Mouse (Mus musculus): ENCODE measurements around the gene Tinagl1. TPM values are rescaled to one million over a fixed set of nuclear protein-coding genes. Genes with fewer than 3 reads are reported as not detected.

Gene Tinagl1
- polyA plus RNA-seq, 1 experiment, result 35.2 TPM

DNA sequence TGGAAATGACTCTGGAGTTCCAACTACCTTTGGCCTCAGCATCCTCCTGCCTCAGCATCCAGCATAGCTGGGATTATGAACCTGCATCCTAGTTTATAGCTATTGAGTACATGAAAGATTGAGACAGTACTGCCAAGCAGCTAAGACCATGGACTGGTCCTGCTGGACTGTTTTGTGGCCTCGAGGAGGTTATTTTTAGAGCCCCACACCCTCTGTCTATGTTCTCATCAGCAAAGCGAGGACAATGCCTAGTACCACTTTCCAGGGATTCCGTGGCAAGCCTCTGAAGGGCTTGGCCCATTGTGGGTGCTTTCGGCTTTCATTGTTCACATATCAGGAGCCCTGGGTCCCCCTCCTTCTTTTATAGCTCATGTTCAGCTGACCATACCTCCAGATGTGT lies 4.6 kb downstream of the Tinagl1 start:
- no peaks in the 10 kb centered on the region for H3K27me3 ChIP-seq (ENCODE audit: control insufficient read depth, insufficient read depth, low read length, poor library complexity, severe bottlenecking)

DNA sequence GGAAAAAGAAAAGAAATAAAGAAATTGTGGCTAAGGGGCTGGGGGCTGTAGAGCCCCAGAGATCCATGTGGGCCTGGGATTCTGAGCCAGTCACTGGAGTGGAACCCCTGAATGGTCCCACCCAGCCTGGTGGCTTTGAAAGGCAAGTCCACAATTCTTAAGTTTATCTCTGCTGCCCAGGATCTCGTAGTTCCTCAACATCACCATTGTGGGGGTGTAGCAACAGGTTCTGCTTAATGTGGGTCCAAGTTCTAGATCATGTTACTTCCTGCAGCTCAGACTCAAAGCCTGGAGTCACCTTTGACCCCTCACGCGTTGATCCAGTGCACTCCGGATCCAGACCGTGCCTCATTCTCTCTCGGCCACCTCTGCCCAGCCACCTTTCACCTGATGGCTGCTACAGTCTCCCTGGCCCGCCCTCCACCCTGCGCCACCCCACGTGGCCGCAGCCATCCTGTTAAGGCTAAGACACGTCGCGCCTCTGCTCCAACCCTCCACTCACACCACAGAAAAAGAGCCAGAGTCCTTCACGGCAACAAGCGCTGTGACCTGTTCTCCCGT lies 5.4 kb downstream of the Tinagl1 start:
- no peak overlapping the region for H3K4me3 ChIP-seq (ENCODE audit: low read depth, low read length)
- no peaks in the 10 kb centered on the region for H3K27me3 ChIP-seq (ENCODE audit: control insufficient read depth, insufficient read depth, low read length, poor library complexity, severe bottlenecking)
- no peak overlapping the region for H3K9ac ChIP-seq (ENCODE audit: low read depth, poor library complexity, severe bottlenecking)
- peaks cover 6% of the 10 kb centered on the region for H3K4me1 ChIP-seq (ENCODE audit: control insufficient read depth, insufficient read depth, low read length)
- H3K36me3 ChIP-seq (ENCODE audit: control insufficient read depth, insufficient read depth, low read length, poor library complexity, severe bottlenecking), result no peaks in the 10 kb centered on the region
- H3K9me3 ChIP-seq (replicated peaks; ENCODE audit: control insufficient read depth, insufficient read depth, low read length, poor library complexity, severe bottlenecking), result no peaks in the 10 kb centered on the region
- no peak overlapping the region for H3K27ac ChIP-seq (ENCODE audit: insufficient read depth, low read length)
- TF ChIP-seq POLR2A (IDR thresholded peaks at IDR 0.05; ENCODE audit: insufficient read depth, low read length) (no peak), EP300 (IDR thresholded peaks at IDR 0.05; ENCODE audit: insufficient read depth, low read depth, low read length) (no peak), CTCF (IDR thresholded peaks at IDR 0.05; ENCODE audit: low read depth, low read length) (no peak)

More for the DNA sequence above, 4.6 kb downstream of the Tinagl1 start:
- Histone ChIP-seq H3K27ac (ENCODE audit: insufficient read depth, low read length) (no peak overlapping the region), H3K9ac (ENCODE audit: low read depth, poor library complexity, severe bottlenecking) (no peak overlapping the region), H3K4me3 (ENCODE audit: low read depth, low read length) (no peak overlapping the region), H3K4me1 (ENCODE audit: control insufficient read depth, insufficient read depth, low read length) (peaks cover 6% of the 10 kb centered on the region), H3K9me3 (replicated peaks; ENCODE audit: control insufficient read depth, insufficient read depth, low read length, poor library complexity, severe bottlenecking) (no peaks in the 10 kb centered on the region), H3K36me3 (ENCODE audit: control insufficient read depth, insufficient read depth, low read length, poor library complexity, severe bottlenecking) (no peaks in the 10 kb centered on the region)
- TF ChIP-seq EP300 (IDR thresholded peaks at IDR 0.05; ENCODE audit: insufficient read depth, low read depth, low read length) (no peak), POLR2A (IDR thresholded peaks at IDR 0.05; ENCODE audit: insufficient read depth, low read length) (no peak), CTCF (IDR thresholded peaks at IDR 0.05; ENCODE audit: low read depth, low read length) (no peak)

DNA sequence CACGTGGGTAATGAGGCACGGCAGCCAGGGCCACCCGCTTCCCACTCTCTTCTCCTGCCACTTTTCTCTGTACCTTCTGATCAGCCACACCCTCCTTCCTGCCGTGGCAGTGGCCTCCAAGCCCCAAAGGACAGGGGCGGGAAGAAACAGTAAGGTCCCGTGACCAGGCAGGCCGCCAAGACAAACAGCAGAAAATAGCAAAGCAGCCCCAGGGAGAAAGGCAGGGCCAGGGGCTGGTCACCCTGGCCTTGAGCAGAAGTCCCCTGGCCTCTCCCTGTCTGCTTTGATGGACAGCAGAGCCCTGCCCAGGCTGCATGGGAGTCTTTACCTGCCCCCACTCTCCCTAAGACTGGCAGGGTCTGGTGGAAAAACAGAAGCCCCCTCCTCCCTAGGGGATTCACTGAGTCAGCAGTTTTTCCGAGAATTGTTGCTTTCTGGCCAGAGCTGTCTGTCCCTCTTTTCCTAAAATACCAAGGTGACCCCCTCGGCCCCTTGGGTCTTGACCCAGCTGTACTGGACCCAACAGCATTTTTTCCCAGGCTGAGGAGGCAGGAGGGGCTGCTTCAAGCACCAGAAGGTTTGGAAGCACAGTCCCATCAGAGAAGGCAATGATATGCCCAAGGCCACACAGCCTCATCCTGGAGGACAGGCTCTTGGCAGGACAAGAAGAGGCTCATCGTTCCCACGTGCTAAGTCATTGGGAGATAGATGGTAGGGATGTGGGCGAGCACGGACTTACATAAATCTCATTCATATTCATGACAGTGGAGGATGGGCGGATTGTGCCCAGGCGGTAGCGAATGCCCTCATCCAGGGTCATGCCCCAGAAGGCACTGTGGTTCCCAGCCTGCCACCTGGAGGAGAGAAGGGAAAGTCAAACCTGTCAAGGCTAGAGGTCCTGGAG lies 6.4 kb downstream of the Tinagl1 start:
- no peaks in the 10 kb centered on the region for H3K9me3 ChIP-seq (replicated peaks; ENCODE audit: control insufficient read depth, insufficient read depth, low read length, poor library complexity, severe bottlenecking)
- H3K27me3 ChIP-seq (ENCODE audit: control insufficient read depth, insufficient read depth, low read length, poor library complexity, severe bottlenecking), result no peaks in the 10 kb centered on the region
- H3K36me3 ChIP-seq (ENCODE audit: control insufficient read depth, insufficient read depth, low read length, poor library complexity, severe bottlenecking), result no peaks in the 10 kb centered on the region
- no peak overlapping the region for H3K9ac ChIP-seq (ENCODE audit: low read depth, poor library complexity, severe bottlenecking)
- H3K27ac ChIP-seq (ENCODE audit: insufficient read depth, low read length), result no peak overlapping the region
- H3K4me1 ChIP-seq (ENCODE audit: control insufficient read depth, insufficient read depth, low read length), result peaks cover 4% of the 10 kb centered on the region
- TF ChIP-seq EP300 (IDR thresholded peaks at IDR 0.05; ENCODE audit: insufficient read depth, low read depth, low read length), result no peak
- TF ChIP-seq CTCF (IDR thresholded peaks at IDR 0.05; ENCODE audit: low read depth, low read length), result peak; percentile 3
- no peak overlapping the region for H3K4me3 ChIP-seq (ENCODE audit: low read depth, low read length)

DNA sequence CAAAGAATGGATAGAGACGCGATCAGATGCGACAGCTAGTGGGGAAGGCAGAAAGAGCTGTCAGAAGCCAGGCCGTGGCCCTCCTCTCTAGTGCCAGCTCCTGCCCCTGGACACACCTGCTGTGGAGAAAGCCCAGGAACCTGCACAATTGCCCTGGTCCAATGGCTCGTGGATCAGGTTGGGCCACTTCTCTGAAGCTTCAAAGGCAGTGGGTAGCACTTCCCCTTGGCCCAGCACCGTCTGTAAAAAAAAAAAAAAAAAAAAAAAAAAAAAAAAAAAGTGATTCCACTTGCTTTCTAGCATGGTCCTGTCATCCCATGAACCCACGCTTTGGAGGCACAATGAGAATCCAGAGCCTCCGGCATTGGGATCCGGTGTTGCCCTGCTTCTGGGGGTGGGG lies 7.1 kb downstream of the Tinagl1 start:
- Histone ChIP-seq H3K9me3 (replicated peaks; ENCODE audit: control insufficient read depth, insufficient read depth, low read length, poor library complexity, severe bottlenecking) (no peaks in the 10 kb centered on the region), H3K4me3 (ENCODE audit: low read depth, low read length) (peak overlapping the region; percentile 15), H3K36me3 (ENCODE audit: control insufficient read depth, insufficient read depth, low read length, poor library complexity, severe bottlenecking) (no peaks in the 10 kb centered on the region), H3K4me1 (ENCODE audit: control insufficient read depth, insufficient read depth, low read length) (peaks cover 4% of the 10 kb centered on the region), H3K9ac (ENCODE audit: low read depth, poor library complexity, severe bottlenecking) (no peak overlapping the region), H3K27me3 (ENCODE audit: control insufficient read depth, insufficient read depth, low read length, poor library complexity, severe bottlenecking) (no peaks in the 10 kb centered on the region), H3K27ac (ENCODE audit: insufficient read depth, low read length) (no peak overlapping the region)
- TF ChIP-seq EP300 (IDR thresholded peaks at IDR 0.05; ENCODE audit: insufficient read depth, low read depth, low read length) (no peak), CTCF (IDR thresholded peaks at IDR 0.05; ENCODE audit: low read depth, low read length) (no peak), POLR2A (IDR thresholded peaks at IDR 0.05; ENCODE audit: insufficient read depth, low read length) (no peak)

DNA sequence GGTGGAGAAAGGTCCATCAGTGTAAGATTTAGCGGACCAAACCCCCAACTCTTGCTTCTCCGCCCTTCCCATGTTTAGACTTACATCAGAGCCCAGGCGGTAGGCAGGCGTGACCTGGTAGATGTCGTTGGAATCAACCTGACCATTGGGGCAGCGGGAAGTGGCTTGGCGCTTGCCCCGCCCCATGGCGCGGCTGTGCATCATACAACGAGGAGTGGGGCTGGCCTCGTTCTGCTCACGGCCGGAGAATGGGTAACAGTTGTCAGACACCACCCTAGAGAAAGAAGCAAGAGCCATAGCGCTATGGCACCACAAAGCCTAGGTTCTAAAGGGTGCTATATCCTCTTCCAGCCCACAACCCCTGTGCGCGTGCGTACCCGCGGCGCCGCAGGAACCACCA lies 7.6 kb downstream of the Tinagl1 start:
- no peak overlapping the region for H3K9ac ChIP-seq (ENCODE audit: low read depth, poor library complexity, severe bottlenecking)
- peaks cover 4% of the 10 kb centered on the region for H3K4me1 ChIP-seq (ENCODE audit: control insufficient read depth, insufficient read depth, low read length)
- TF ChIP-seq EP300 (IDR thresholded peaks at IDR 0.05; ENCODE audit: insufficient read depth, low read depth, low read length) (no peak), POLR2A (IDR thresholded peaks at IDR 0.05; ENCODE audit: insufficient read depth, low read length) (no peak), CTCF (IDR thresholded peaks at IDR 0.05; ENCODE audit: low read depth, low read length) (no peak)
- H3K27me3 ChIP-seq (ENCODE audit: control insufficient read depth, insufficient read depth, low read length, poor library complexity, severe bottlenecking), result no peaks in the 10 kb centered on the region
- H3K36me3 ChIP-seq (ENCODE audit: control insufficient read depth, insufficient read depth, low read length, poor library complexity, severe bottlenecking), result no peaks in the 10 kb centered on the region
- peak overlapping the region; percentile 15 for H3K4me3 ChIP-seq (ENCODE audit: low read depth, low read length)
- H3K9me3 ChIP-seq (replicated peaks; ENCODE audit: control insufficient read depth, insufficient read depth, low read length, poor library complexity, severe bottlenecking), result no peaks in the 10 kb centered on the region
- no peak overlapping the region for H3K27ac ChIP-seq (ENCODE audit: insufficient read depth, low read length)

DNA sequence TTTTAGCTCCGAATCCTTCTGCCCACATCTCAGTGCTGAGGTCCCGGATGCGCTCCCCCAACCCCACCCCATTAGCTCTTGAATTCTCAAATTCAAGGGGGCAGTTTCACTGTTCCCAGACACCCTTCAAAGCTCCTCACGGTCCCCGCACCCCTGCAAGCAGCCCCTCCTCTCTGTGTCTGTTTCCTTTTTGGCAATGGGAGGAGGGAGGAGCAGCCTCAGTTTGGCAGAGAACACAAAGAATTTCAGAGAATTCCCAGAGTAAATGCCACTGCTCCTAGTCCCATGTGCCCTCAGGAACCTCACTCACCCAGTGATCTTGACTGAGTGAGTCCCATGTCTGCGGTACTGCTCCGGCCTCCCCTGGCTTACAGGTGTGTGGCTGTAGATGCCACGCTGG lies 8.3 kb downstream of the Tinagl1 start:
- H3K4me3 ChIP-seq (ENCODE audit: low read depth, low read length), result no peak overlapping the region
- H3K9ac ChIP-seq (ENCODE audit: low read depth, poor library complexity, severe bottlenecking), result no peak overlapping the region
- H3K9me3 ChIP-seq (replicated peaks; ENCODE audit: control insufficient read depth, insufficient read depth, low read length, poor library complexity, severe bottlenecking), result no peaks in the 10 kb centered on the region
- no peak overlapping the region for H3K27ac ChIP-seq (ENCODE audit: insufficient read depth, low read length)
- TF ChIP-seq CTCF (IDR thresholded peaks at IDR 0.05; ENCODE audit: low read depth, low read length), result no peak
- TF ChIP-seq POLR2A (IDR thresholded peaks at IDR 0.05; ENCODE audit: insufficient read depth, low read length), result no peak
- TF ChIP-seq EP300 (IDR thresholded peaks at IDR 0.05; ENCODE audit: insufficient read depth, low read depth, low read length), result no peak
- H3K27me3 ChIP-seq (ENCODE audit: control insufficient read depth, insufficient read depth, low read length, poor library complexity, severe bottlenecking), result no peaks in the 10 kb centered on the region
- no peaks in the 10 kb centered on the region for H3K4me1 ChIP-seq (ENCODE audit: control insufficient read depth, insufficient read depth, low read length)
- no peaks in the 10 kb centered on the region for H3K36me3 ChIP-seq (ENCODE audit: control insufficient read depth, insufficient read depth, low read length, poor library complexity, severe bottlenecking)
